Mouse (Mus musculus) limb, embryonic 13.5 days (tissue): Measurements from ENCODE around the gene Nadsyn1. TPM values are rescaled to one million over a fixed set of nuclear protein-coding genes. Genes with fewer than 3 reads are reported as not detected.

ENCODE experiments used
- microRNA-seq: library from miRNA; unstranded; fragments of <30 nt; microRNA quantifications from one replicate; pipeline ENCODE4, GENCODE M21; 2016
- polyA plus RNA-seq: library from polyadenylated mRNA; unstranded; fragments of >200 nt; fragmentation: Nextera tagmentation; extraction: Ambion mirVana; gene quantifications from 2 replicates; pipeline ENCODE4 v1.2.1, GENCODE M21; 2015

The Nadsyn1 gene
- polyA plus RNA-seq, 1 experiment from 2014 or later = 7.6 TPM

Small RNAs within 50 kb of the gene (microRNA-seq; reads per million reads assigned to microRNA genes)
- gene Gm22064 = not detected

Other genes starting within 250 kb of the Nadsyn1 start
- 58.5 and 62.8 TPM in 2 replicates for gene Cars, start 222.8 kb downstream of the Nadsyn1 start, polyA plus RNA-seq
- 0.15 and 0.27 TPM in 2 replicates for gene Tnfrsf26, start 194.1 kb downstream of the Nadsyn1 start, polyA plus RNA-seq
- gene Tnfrsf22, start 173.2 kb downstream of the Nadsyn1 start, polyA plus RNA-seq = 13.0 and 13.3 TPM in 2 replicates
- gene Tnfrsf23, start 137.0 kb downstream of the Nadsyn1 start, polyA plus RNA-seq = 1.2 and 1.8 TPM in 2 replicates
- gene Osbpl5, start 65.9 kb downstream of the Nadsyn1 start, polyA plus RNA-seq = 40.0 and 43.8 TPM in 2 replicates
- gene Mrgprg, start 55.9 kb downstream of the Nadsyn1 start, polyA plus RNA-seq = not detected in 2 replicates
- 1.5 and 1.8 TPM in 2 replicates for gene Mrgpre, start 38.3 kb downstream of the Nadsyn1 start, polyA plus RNA-seq
- 33.8 and 38.7 TPM in 2 replicates for gene Dhcr7, start 296 bp upstream of the Nadsyn1 start, polyA plus RNA-seq
- not detected in 2 replicates for gene Gm498, start 44.0 kb upstream of the Nadsyn1 start, polyA plus RNA-seq
- gene Shank2, start 179.1 kb upstream of the Nadsyn1 start, polyA plus RNA-seq = 0.39 and 0.59 TPM in 2 replicates